Mouse (Mus musculus): ENCODE measurements around the gene Plekhh3. TPM values are rescaled to one million over a fixed set of nuclear protein-coding genes. Genes with fewer than 3 reads are reported as not detected.

Plekhh3 gene
- polyA plus RNA-seq, 1 experiment = 67.6 TPM

- H3K4me1 ChIP-seq (ENCODE audit: control insufficient read depth, insufficient read depth, low read length) = peaks cover 7% of the 10 kb centered on the region; the same call in 1 of the 2 replicates
- H3K27me3 ChIP-seq (ENCODE audit: control insufficient read depth, insufficient read depth, low read length) = no peaks in the 10 kb centered on the region
- no peak for DNase-seq
- peak overlapping the region; percentile 92 for H3K4me3 ChIP-seq (replicated peaks; ENCODE audit: insufficient read depth, low read depth, low read length)
- TF ChIP-seq CTCF (IDR thresholded peaks at IDR 0.05; ENCODE audit: borderline replicate concordance, insufficient read depth, low read depth, low read length) (no peak), POLR2A (IDR thresholded peaks at IDR 0.05; ENCODE audit: borderline replicate concordance, insufficient read depth, low read length) (no peak)
- WGBS = under 1% methylated on average over 39 of the region's 39 CpGs
- peak overlapping the region; percentile 75 for H3K27ac ChIP-seq (ENCODE audit: insufficient read depth, low read length)
Observed at GRCm38 (mm10) chr11:101119131-101119760, 51.9 kb downstream of the Plekhh3 start.

GRCm38 (mm10) chr11:101118105-101118504, 53.0 kb downstream of the Plekhh3 start:
- no peak for DNase-seq
- Histone ChIP-seq H3K27me3 (ENCODE audit: control insufficient read depth, insufficient read depth, low read length) (no peaks in the 10 kb centered on the region), H3K27ac (ENCODE audit: insufficient read depth, low read length) (no peak overlapping the region), H3K4me3 (replicated peaks; ENCODE audit: insufficient read depth, low read depth, low read length) (peak overlapping the region; percentile 46), H3K4me1 (ENCODE audit: control insufficient read depth, insufficient read depth, low read length) (peaks cover 7% of the 10 kb centered on the region; the same call in 1 of the 2 replicates)
- TF ChIP-seq CTCF (IDR thresholded peaks at IDR 0.05; ENCODE audit: borderline replicate concordance, insufficient read depth, low read depth, low read length) = no peak
- WGBS = 25% methylated on average over 4 of the region's 4 CpGs

GRCm38 (mm10) chr11:101115564-101115963, 55.6 kb downstream of the Plekhh3 start:
- Histone ChIP-seq H3K4me1 (ENCODE audit: control insufficient read depth, insufficient read depth, low read length) (peaks cover 4% of the 10 kb centered on the region; the same call in 1 of the 2 replicates), H3K27ac (ENCODE audit: insufficient read depth, low read length) (peak overlapping the region; percentile 35; the same call in 1 of the 2 replicates), H3K27me3 (ENCODE audit: control insufficient read depth, insufficient read depth, low read length) (no peaks in the 10 kb centered on the region), H3K4me3 (replicated peaks; ENCODE audit: insufficient read depth, low read depth, low read length) (no peak overlapping the region)
- WGBS = 46% methylated on average over 2 of the region's 2 CpGs
- DNase-seq = no peak
- TF ChIP-seq POLR2A (IDR thresholded peaks at IDR 0.05; ENCODE audit: borderline replicate concordance, insufficient read depth, low read length) = no peak
- TF ChIP-seq CTCF (IDR thresholded peaks at IDR 0.05; ENCODE audit: borderline replicate concordance, insufficient read depth, low read depth, low read length) = no peak

Other genes starting within 250 kb of the Plekhh3 start
- 45.0 and 47.5 TPM in 2 replicates for gene Stat3, start 231.8 kb downstream of the Plekhh3 start, polyA plus RNA-seq (2012; rRNA removed)
- gene Cavin1, start 200.5 kb downstream of the Plekhh3 start, polyA plus RNA-seq (2012; rRNA removed) = 14.9 and 15.6 TPM in 2 replicates
- 294 and 298 TPM in 2 replicates for gene Atp6v0a1, start 161.9 kb downstream of the Plekhh3 start, polyA plus RNA-seq (2012; rRNA removed)
- 12.7 and 15.8 TPM in 2 replicates for gene Naglu, start 101.3 kb downstream of the Plekhh3 start, polyA plus RNA-seq (2012; rRNA removed)
- gene Hsd17b1, start 92.9 kb downstream of the Plekhh3 start, polyA plus RNA-seq (2012; rRNA removed) = 0.84 and 0.93 TPM in 2 replicates
- gene Coasy, start 88.8 kb downstream of the Plekhh3 start, polyA plus RNA-seq (2012; rRNA removed) = 34.1 and 36.7 TPM in 2 replicates
- 54.9 and 55.8 TPM in 2 replicates for gene Mlx, start 84.1 kb downstream of the Plekhh3 start, polyA plus RNA-seq (2012; rRNA removed)
- 4.7 and 5.3 TPM in 2 replicates for gene Psmc3ip, start 75.9 kb downstream of the Plekhh3 start, polyA plus RNA-seq (2012; rRNA removed)
- 87.3 and 90.1 TPM in 2 replicates for gene Retreg3, start 51.5 kb downstream of the Plekhh3 start, polyA plus RNA-seq (2012; rRNA removed)
- gene Tubg1, start 51.4 kb downstream of the Plekhh3 start, polyA plus RNA-seq (2012; rRNA removed) = 39.1 and 39.3 TPM in 2 replicates
- gene Tubg2, start 15.4 kb downstream of the Plekhh3 start, polyA plus RNA-seq (2012; rRNA removed) = 44.3 and 47.8 TPM in 2 replicates
- gene Cntnap1, start 828 bp downstream of the Plekhh3 start, polyA plus RNA-seq (2012; rRNA removed) = 151 and 169 TPM in 2 replicates
- 0.82 and 1.0 TPM in 2 replicates for gene Ccr10, start 4.1 kb upstream of the Plekhh3 start, polyA plus RNA-seq (2012; rRNA removed)
- 64.4 and 70.7 TPM in 2 replicates for gene Ezh1, start 55.1 kb upstream of the Plekhh3 start, polyA plus RNA-seq (2012; rRNA removed)
- 50.3 and 52.7 TPM in 2 replicates for gene Ramp2, start 74.7 kb upstream of the Plekhh3 start, polyA plus RNA-seq (2012; rRNA removed)
- gene Vps25, start 82.4 kb upstream of the Plekhh3 start, polyA plus RNA-seq (2012; rRNA removed) = 66.8 and 67.0 TPM in 2 replicates
- gene Wnk4, start 89.2 kb upstream of the Plekhh3 start, polyA plus RNA-seq (2012; rRNA removed) = 2.6 and 3.1 TPM in 2 replicates
- 0.65 TPM in 2 replicates for gene Cntd1, start 107.7 kb upstream of the Plekhh3 start, polyA plus RNA-seq (2012; rRNA removed)
- gene Coa3, start 107.8 kb upstream of the Plekhh3 start, polyA plus RNA-seq (2012; rRNA removed) = 174 and 218 TPM in 2 replicates
- gene Becn1, start 130.9 kb upstream of the Plekhh3 start, polyA plus RNA-seq (2012; rRNA removed) = 122 and 132 TPM in 2 replicates
- 98.4 and 100 TPM in 2 replicates for gene Psme3, start 144.9 kb upstream of the Plekhh3 start, polyA plus RNA-seq (2012; rRNA removed)
- gene Aoc2, start 153.7 kb upstream of the Plekhh3 start, polyA plus RNA-seq (2012; rRNA removed) = 2.9 and 3.0 TPM in 2 replicates
- gene Aoc3, start 159.3 kb upstream of the Plekhh3 start, polyA plus RNA-seq (2012; rRNA removed) = 0.75 and 0.76 TPM in 2 replicates
- gene G6pc, start 196.2 kb upstream of the Plekhh3 start, polyA plus RNA-seq (2012; rRNA removed) = 0.08 TPM in 1 of 2 replicates, not detected in the other
- 53.2 and 55.3 TPM in 2 replicates for gene Aarsd1, start 246.3 kb upstream of the Plekhh3 start, polyA plus RNA-seq (2012; rRNA removed)